Mouse (Mus musculus): Measurements from ENCODE around the gene Msx3. TPM values are rescaled to one million over a fixed set of nuclear protein-coding genes. Genes with fewer than 3 reads are reported as not detected.

The Msx3 gene
- not detected in 2 replicates for polyA plus RNA-seq (2012; rRNA removed)

DNA sequence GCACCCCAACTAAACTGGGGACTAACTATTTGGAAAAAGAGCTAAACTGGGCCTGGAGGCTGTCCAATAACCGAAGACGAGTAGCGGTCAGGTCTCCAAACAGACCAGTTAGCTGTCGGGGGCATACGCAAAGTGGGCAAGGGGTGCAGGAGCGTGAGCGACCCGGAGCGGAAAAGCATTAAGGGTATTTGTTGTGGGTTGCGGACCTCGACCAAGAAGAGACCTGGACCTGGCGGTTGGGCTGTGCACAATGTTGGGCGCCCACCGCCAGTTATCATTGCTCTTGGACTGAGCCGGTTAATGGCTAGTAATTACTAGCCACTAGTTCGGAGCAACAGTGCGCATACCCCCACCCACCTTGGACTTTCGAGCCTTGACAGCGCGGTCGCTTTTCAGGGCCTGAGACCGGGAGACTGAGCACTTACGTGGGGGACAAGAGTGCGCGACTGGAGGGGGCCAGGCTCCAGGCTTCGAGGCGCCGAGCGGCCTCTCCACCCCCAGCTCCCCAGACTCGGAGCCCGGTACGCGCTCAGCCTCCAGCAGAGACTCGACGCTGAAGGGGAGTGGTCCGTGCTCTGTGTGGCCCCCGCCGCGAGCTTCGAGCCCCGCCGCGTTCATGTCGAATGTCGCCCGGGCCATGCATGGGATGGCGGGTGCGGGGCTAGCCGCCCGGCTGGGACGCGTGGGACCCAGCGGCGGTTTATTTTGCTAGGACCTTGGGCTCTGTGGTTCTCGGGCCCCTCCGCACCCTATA is at the start of gene Msx3:
Gene Msx3 (minus strand): TSS at position 729 of the 754 bp plus-strand sequence.
- Histone ChIP-seq H3K27ac (ENCODE audit: insufficient read depth, low read length) (no peak within 1 kb of the TSS), H3K4me1 (ENCODE audit: control insufficient read depth, insufficient read depth, low read length) (peaks cover 5% of the 10 kb centered on the region; the same call in 1 of the 2 replicates), H3K27me3 (ENCODE audit: control insufficient read depth, insufficient read depth, low read length) (peaks cover 2% of the 10 kb centered on the region; the same call in 1 of the 2 replicates), H3K4me3 (replicated peaks; ENCODE audit: insufficient read depth, low read depth, low read length) (no peak within 1 kb of the TSS)
- TF ChIP-seq CTCF (IDR thresholded peaks at IDR 0.05; ENCODE audit: borderline replicate concordance, insufficient read depth, low read depth, low read length): no peak
- TF ChIP-seq POLR2A (IDR thresholded peaks at IDR 0.05; ENCODE audit: borderline replicate concordance, insufficient read depth, low read length): no peak
- WGBS: 1% methylated on average over 56 of the region's 56 CpGs
- no peak for DNase-seq

GRCm38 (mm10) chr7:140098466-140098865 is 49.6 kb upstream of the Msx3 start:
- Histone ChIP-seq H3K27me3 (ENCODE audit: control insufficient read depth, insufficient read depth, low read length) (no peaks in the 10 kb centered on the region), H3K4me1 (ENCODE audit: control insufficient read depth, insufficient read depth, low read length) (peaks cover 3% of the 10 kb centered on the region; the same call in 1 of the 2 replicates), H3K27ac (ENCODE audit: insufficient read depth, low read length) (no peak overlapping the region), H3K4me3 (replicated peaks; ENCODE audit: insufficient read depth, low read depth, low read length) (no peak overlapping the region)
- DNase-seq: no peak
- TF ChIP-seq CTCF (IDR thresholded peaks at IDR 0.05; ENCODE audit: borderline replicate concordance, insufficient read depth, low read depth, low read length): no peak
- TF ChIP-seq POLR2A (IDR thresholded peaks at IDR 0.05; ENCODE audit: borderline replicate concordance, insufficient read depth, low read length): no peak
- 84% methylated on average over 1 of the region's 1 CpGs for WGBS

DNA sequence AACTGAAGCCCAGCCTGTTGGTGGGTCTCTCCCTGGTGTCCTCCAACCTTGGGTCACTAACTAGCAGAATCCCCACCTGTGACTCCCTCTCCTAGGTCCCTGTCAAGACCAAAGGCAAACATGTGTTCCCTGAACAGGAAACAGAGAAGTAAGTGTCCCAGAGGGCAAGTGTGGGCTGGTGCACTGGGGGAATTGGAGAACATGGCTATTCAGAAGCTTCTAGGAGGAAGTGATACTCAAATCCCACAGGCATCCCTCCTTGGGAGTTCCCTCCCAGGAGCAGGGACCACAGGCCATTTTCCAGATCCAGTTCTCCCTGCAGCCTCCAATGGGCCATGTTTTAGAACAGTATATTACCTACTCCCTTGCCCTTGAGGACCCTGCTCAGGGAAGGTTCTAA is 47.2 kb upstream of the Msx3 start:
- no peaks in the 10 kb centered on the region for H3K27me3 ChIP-seq (ENCODE audit: control insufficient read depth, insufficient read depth, low read length)
- DNase-seq: no peak
- H3K4me1 ChIP-seq (ENCODE audit: control insufficient read depth, insufficient read depth, low read length): 0 out of 2 replicates have a peak, but pooled peaks cover 2% of the 10 kb centered on the region
- no peak overlapping the region for H3K27ac ChIP-seq (ENCODE audit: insufficient read depth, low read length)
- TF ChIP-seq CTCF (IDR thresholded peaks at IDR 0.05; ENCODE audit: borderline replicate concordance, insufficient read depth, low read depth, low read length) (no peak), POLR2A (IDR thresholded peaks at IDR 0.05; ENCODE audit: borderline replicate concordance, insufficient read depth, low read length) (no peak)
- H3K4me3 ChIP-seq (replicated peaks; ENCODE audit: insufficient read depth, low read depth, low read length): no peak overlapping the region

DNA sequence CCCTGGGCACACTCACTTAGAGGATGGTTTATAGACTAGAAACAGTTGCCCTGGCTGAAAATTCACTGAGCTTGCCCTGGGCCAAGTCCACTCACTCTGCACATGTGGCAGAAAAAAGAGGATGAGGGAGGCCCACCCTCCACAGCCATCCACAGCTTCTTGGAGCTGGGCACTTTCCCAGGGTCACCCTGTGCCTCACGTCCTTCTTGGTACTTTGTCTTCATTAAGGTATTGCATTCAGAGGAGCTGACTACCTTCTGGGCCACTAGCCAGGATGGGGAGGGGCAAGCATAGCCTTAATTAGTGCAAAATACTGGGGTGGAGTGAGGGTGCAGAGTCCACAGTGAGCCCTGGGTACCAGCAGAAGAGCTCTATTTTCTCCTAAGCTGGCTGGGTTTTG is 46.7 kb upstream of the Msx3 start:
- DNase-seq: no peak
- TF ChIP-seq POLR2A (IDR thresholded peaks at IDR 0.05; ENCODE audit: borderline replicate concordance, insufficient read depth, low read length) (no peak), CTCF (IDR thresholded peaks at IDR 0.05; ENCODE audit: borderline replicate concordance, insufficient read depth, low read depth, low read length) (no peak)
- Histone ChIP-seq H3K4me1 (ENCODE audit: control insufficient read depth, insufficient read depth, low read length) (no peaks in the 10 kb centered on the region), H3K27me3 (ENCODE audit: control insufficient read depth, insufficient read depth, low read length) (no peaks in the 10 kb centered on the region), H3K4me3 (replicated peaks; ENCODE audit: insufficient read depth, low read depth, low read length) (no peak overlapping the region), H3K27ac (ENCODE audit: insufficient read depth, low read length) (no peak overlapping the region)
- WGBS: 25% methylated on average over 1 of the region's 1 CpGs

DNA sequence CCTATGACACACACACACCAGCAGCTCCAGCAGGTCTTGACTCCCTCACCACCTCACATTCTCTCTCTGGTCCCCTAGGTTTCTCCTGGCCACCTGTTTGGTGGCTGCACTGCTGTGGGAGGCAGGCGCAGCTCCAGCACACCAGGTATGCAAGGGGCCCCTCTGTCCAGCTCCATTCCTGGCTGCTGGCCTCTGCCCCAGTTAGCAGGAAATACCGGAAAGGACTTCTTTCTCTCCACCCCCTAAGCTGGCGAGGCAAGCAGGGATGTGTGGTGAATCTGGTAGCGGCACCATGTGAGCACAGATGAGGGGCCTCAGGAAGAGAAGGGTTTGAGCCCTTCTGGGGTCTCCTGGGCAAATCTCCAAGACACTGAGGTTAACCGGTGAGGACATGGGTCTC is 46.1 kb upstream of the Msx3 start:
- no peaks in the 10 kb centered on the region for H3K27me3 ChIP-seq (ENCODE audit: control insufficient read depth, insufficient read depth, low read length)
- no peak for DNase-seq
- no peaks in the 10 kb centered on the region for H3K4me1 ChIP-seq (ENCODE audit: control insufficient read depth, insufficient read depth, low read length)
- no peak overlapping the region for H3K4me3 ChIP-seq (replicated peaks; ENCODE audit: insufficient read depth, low read depth, low read length)
- WGBS: 51% methylated on average over 5 of the region's 5 CpGs
- TF ChIP-seq CTCF (IDR thresholded peaks at IDR 0.05; ENCODE audit: borderline replicate concordance, insufficient read depth, low read depth, low read length) (no peak), POLR2A (IDR thresholded peaks at IDR 0.05; ENCODE audit: borderline replicate concordance, insufficient read depth, low read length) (no peak)
- H3K27ac ChIP-seq (ENCODE audit: insufficient read depth, low read length): no peak overlapping the region

GRCm38 (mm10) chr7:140092924-140093528 is 44.1 kb upstream of the Msx3 start, which contains the start of gene Prap1:
TSS of gene Prap1 (plus strand) at chr7:140093395.
- DNase-seq: no peak
- no peak within 1 kb of the TSS for H3K27ac ChIP-seq (ENCODE audit: insufficient read depth, low read length)
- H3K4me3 ChIP-seq (replicated peaks; ENCODE audit: insufficient read depth, low read depth, low read length): no peak within 1 kb of the TSS
- H3K27me3 ChIP-seq (ENCODE audit: control insufficient read depth, insufficient read depth, low read length): no peaks in the 10 kb centered on the region
- TF ChIP-seq POLR2A (IDR thresholded peaks at IDR 0.05; ENCODE audit: borderline replicate concordance, insufficient read depth, low read length) (no peak), CTCF (IDR thresholded peaks at IDR 0.05; ENCODE audit: borderline replicate concordance, insufficient read depth, low read depth, low read length) (no peak)
- WGBS: 64% methylated on average over 5 of the region's 5 CpGs
- H3K4me1 ChIP-seq (ENCODE audit: control insufficient read depth, insufficient read depth, low read length): no peaks in the 10 kb centered on the region

DNA sequence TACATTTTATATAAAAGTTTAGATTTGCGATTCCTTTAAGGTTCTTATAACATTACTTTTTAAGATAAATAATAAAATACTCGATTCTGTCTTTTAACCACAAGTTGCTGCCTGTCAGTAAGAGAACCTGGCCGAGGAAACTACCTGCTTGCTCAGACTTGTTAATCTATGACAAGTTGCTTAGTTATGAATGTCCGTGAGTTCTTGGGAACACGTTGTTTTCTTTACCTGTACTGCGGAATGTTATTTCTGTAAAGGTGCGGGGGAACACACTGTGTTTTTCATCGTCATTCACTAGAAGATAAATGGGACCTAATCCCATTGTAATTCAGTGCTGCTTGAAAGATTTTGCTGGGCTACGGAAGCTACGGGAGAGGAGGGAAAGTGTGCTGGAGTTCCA is 41.7 kb upstream of the Msx3 start:
- no peaks in the 10 kb centered on the region for H3K4me1 ChIP-seq (ENCODE audit: control insufficient read depth, insufficient read depth, low read length)
- WGBS: 81% methylated on average over 10 of the region's 10 CpGs
- DNase-seq: no peak
- no peak overlapping the region for H3K4me3 ChIP-seq (replicated peaks; ENCODE audit: insufficient read depth, low read depth, low read length)
- TF ChIP-seq POLR2A (IDR thresholded peaks at IDR 0.05; ENCODE audit: borderline replicate concordance, insufficient read depth, low read length): no peak
- TF ChIP-seq CTCF (IDR thresholded peaks at IDR 0.05; ENCODE audit: borderline replicate concordance, insufficient read depth, low read depth, low read length): no peak
- no peak overlapping the region for H3K27ac ChIP-seq (ENCODE audit: insufficient read depth, low read length)
- H3K27me3 ChIP-seq (ENCODE audit: control insufficient read depth, insufficient read depth, low read length): no peaks in the 10 kb centered on the region

GRCm38 (mm10) chr7:140082242-140082678 is 33.4 kb upstream of the Msx3 start, which contains the start of gene Caly:
TSS of gene Caly (minus strand) at chr7:140082548.
- WGBS: 1% methylated on average over 18 of the region's 18 CpGs

More at GRCm38 (mm10) chr7:140082242-140082678, 33.4 kb upstream of the Msx3 start, which contains the start of gene Caly:
- H3K27me3 ChIP-seq (ENCODE audit: control insufficient read depth, insufficient read depth, low read length): no peaks in the 10 kb centered on the region
- no peaks in the 10 kb centered on the region for H3K4me1 ChIP-seq (ENCODE audit: control insufficient read depth, insufficient read depth, low read length)
- TF ChIP-seq POLR2A (IDR thresholded peaks at IDR 0.05; ENCODE audit: borderline replicate concordance, insufficient read depth, low read length) (peak; percentile 32; the same call in 1 of the 2 replicates), CTCF (IDR thresholded peaks at IDR 0.05; ENCODE audit: borderline replicate concordance, insufficient read depth, low read depth, low read length) (peak; percentile 71)
- peak; percentile 81 to 85 for DNase-seq
- H3K4me3 ChIP-seq (replicated peaks; ENCODE audit: insufficient read depth, low read depth, low read length): peak within 1 kb of the TSS; percentile 61
- peak within 1 kb of the TSS; percentile 12 for H3K27ac ChIP-seq (ENCODE audit: insufficient read depth, low read length)
